Mouse (Mus musculus) forebrain, embryonic 13.5 days (tissue): Measurements from ENCODE around the gene Entpd2. TPM values are rescaled to one million over a fixed set of nuclear protein-coding genes. Genes with fewer than 3 reads are reported as not detected.

ENCODE experiments used
- ATAC-seq: fragments of 200-750 bp; cut with Nextera tagmentation; 2 replicates; pipeline ENCODE4 v1.8.0; 2017
- H3K27ac ChIP-seq: fragments of 300-500 bp; sonication (generic); 2 replicates; pipeline ENCODE4 v1.5.1; 2015; ENCODE audit warnings: inconsistent platforms, mild to moderate bottlenecking, moderate library complexity
- H3K27me3 ChIP-seq: fragments of 300-500 bp; sonication (generic); 2 replicates; pipeline ENCODE4 v1.6.1; 2015; ENCODE audit warnings: mild to moderate bottlenecking, inconsistent platforms
- H3K36me3 ChIP-seq: fragments of 300-500 bp; sonication (generic); 2 replicates; pipeline ENCODE4 v1.6.1; 2015; ENCODE audit warnings: mild to moderate bottlenecking, inconsistent platforms; ENCODE audit not compliant: poor library complexity, severe bottlenecking
- H3K4me1 ChIP-seq: fragments of 300-500 bp; sonication (generic); 2 replicates; pipeline ENCODE4 v1.6.1; 2015; ENCODE audit warnings: inconsistent platforms
- H3K4me2 ChIP-seq: fragments of 300-500 bp; sonication (generic); 2 replicates; pipeline ENCODE4 v1.6.1; 2015; ENCODE audit warnings: inconsistent platforms, mild to moderate bottlenecking, moderate library complexity
- H3K4me3 ChIP-seq: fragments of 300-500 bp; sonication (generic); 2 replicates; pipeline ENCODE4 v1.5.1; 2015; ENCODE audit warnings: mild to moderate bottlenecking, inconsistent platforms
- H3K9ac ChIP-seq: fragments of 300-500 bp; sonication (generic); 2 replicates; pipeline ENCODE4 v1.6.1; 2015; ENCODE audit warnings: mild to moderate bottlenecking, inconsistent platforms
- H3K9me3 ChIP-seq: fragments of 300-500 bp; sonication (generic); replicated peaks from 2 replicates; pipeline ENCODE4 v1.6.1; 2016; ENCODE audit warnings: inconsistent platforms
- WGBS: fragments of 180-500 bp; shearing (Covaris S2); methylation state at CpG from one replicate; pipeline ENCODE4 v1.1.7; 2015; 5-methylcytosine and 5-hydroxymethylcytosine counted together
- polyA plus RNA-seq: library from polyadenylated mRNA; unstranded; fragments of >200 nt; fragmentation: Nextera tagmentation; extraction: Ambion mirVana; gene quantifications from 2 replicates; pipeline ENCODE4 v1.2.1, GENCODE M21; 2015

Gene Entpd2
- polyA plus RNA-seq, 1 experiment from 2014 or later: 0.68 TPM

- no peaks in the 10 kb centered on the region for H3K9me3 ChIP-seq
- peak within 1 kb of the TSS; percentile 98 for H3K4me2 ChIP-seq
- peak within 1 kb of the TSS; percentile 71 for H3K9ac ChIP-seq
- H3K4me1 ChIP-seq: peaks cover 10% of the 10 kb centered on the region; the same call in 1 of the 2 replicates
- H3K4me3 ChIP-seq: peak within 1 kb of the TSS; percentile 53
- H3K27me3 ChIP-seq: peaks cover 54% of the 10 kb centered on the region
- no peaks in the 10 kb centered on the region for H3K36me3 ChIP-seq
- H3K27ac ChIP-seq: no peak within 1 kb of the TSS
- ATAC-seq: peak; percentile 83
- WGBS: under 1% methylated on average over 54 of the region's 54 CpGs
Observed at GRCm38 (mm10) chr2:25365091-25365761, 30.4 kb upstream of the Entpd2 start, which contains the start of gene Uap1l1. TSS of gene Uap1l1 (minus strand) at chr2:25365682.

GRCm38 (mm10) chr2:25369996-25370395, 25.7 kb upstream of the Entpd2 start:
- peaks cover 3% of the 10 kb centered on the region; the same call in 1 of the 2 replicates for H3K36me3 ChIP-seq
- 86% methylated on average over 3 of the region's 3 CpGs for WGBS
- peaks cover 40% of the 10 kb centered on the region for H3K4me1 ChIP-seq
- H3K4me3 ChIP-seq: no peak overlapping the region
- no peak for ATAC-seq
- H3K4me2 ChIP-seq: no peak overlapping the region; the same call in 1 of the 2 replicates
- H3K9ac ChIP-seq: no peak overlapping the region
- no peak overlapping the region for H3K27ac ChIP-seq
- H3K27me3 ChIP-seq: peaks cover 31% of the 10 kb centered on the region
- H3K9me3 ChIP-seq: no peaks in the 10 kb centered on the region

- peak within 1 kb of the TSS; percentile 82 for H3K9ac ChIP-seq
- WGBS: under 1% methylated on average over 65 of the region's 65 CpGs
Observed at GRCm38 (mm10) chr2:25371764-25372643, 23.7 kb upstream of the Entpd2 start, which contains the start of gene Sapcd2. TSS of gene Sapcd2 (plus strand) at chr2:25372321.

GRCm38 (mm10) chr2:25372644-25373391, 22.9 kb upstream of the Entpd2 start:
- Histone ChIP-seq H3K4me1 (peaks cover 33% of the 10 kb centered on the region), H3K27ac (no peak overlapping the region; the same call in 1 of the 2 replicates), H3K27me3 (peaks cover 10% of the 10 kb centered on the region; the same call in 1 of the 2 replicates), H3K9ac (peak overlapping the region; percentile 82), H3K4me3 (peak overlapping the region; percentile 73), H3K4me2 (peak overlapping the region; percentile 96), H3K9me3 (no peaks in the 10 kb centered on the region), H3K36me3 (peaks cover 30% of the 10 kb centered on the region)
- ATAC-seq: peak; percentile 19
- 1% methylated on average over 42 of the region's 42 CpGs for WGBS

More at GRCm38 (mm10) chr2:25371764-25372643, 23.7 kb upstream of the Entpd2 start, which contains the start of gene Sapcd2:
- H3K4me2 ChIP-seq: peak within 1 kb of the TSS; percentile 96
- H3K36me3 ChIP-seq: peaks cover 22% of the 10 kb centered on the region
- peak within 1 kb of the TSS; percentile 73 for H3K4me3 ChIP-seq
- peak within 1 kb of the TSS; percentile 82 for H3K27ac ChIP-seq
- H3K4me1 ChIP-seq: peaks cover 33% of the 10 kb centered on the region
- ATAC-seq: peak; percentile 97
- no peaks in the 10 kb centered on the region for H3K9me3 ChIP-seq
- peaks cover 14% of the 10 kb centered on the region; the same call in 1 of the 2 replicates for H3K27me3 ChIP-seq

- H3K9me3 ChIP-seq: no peaks in the 10 kb centered on the region
- WGBS: 15% methylated on average over 2 of the region's 2 CpGs
- H3K36me3 ChIP-seq: peaks cover 37% of the 10 kb centered on the region
- no peak overlapping the region for H3K27ac ChIP-seq
- H3K9ac ChIP-seq: peak overlapping the region; percentile 82
- H3K27me3 ChIP-seq: peaks cover 7% of the 10 kb centered on the region; the same call in 1 of the 2 replicates
- peak overlapping the region; percentile 73 for H3K4me3 ChIP-seq
- H3K4me2 ChIP-seq: peak overlapping the region; percentile 96
- H3K4me1 ChIP-seq: peaks cover 33% of the 10 kb centered on the region
- ATAC-seq: no peak
Observed at GRCm38 (mm10) chr2:25373431-25373830, 22.2 kb upstream of the Entpd2 start.

- Histone ChIP-seq H3K4me1 (peaks cover 28% of the 10 kb centered on the region), H3K9ac (no peak overlapping the region), H3K36me3 (peaks cover 43% of the 10 kb centered on the region), H3K9me3 (no peaks in the 10 kb centered on the region), H3K27ac (no peak overlapping the region), H3K4me3 (no peak overlapping the region), H3K4me2 (no peak overlapping the region), H3K27me3 (0 out of 2 replicates have a peak, but pooled peaks cover 2% of the 10 kb centered on the region)
- ATAC-seq: no peak
- 84% methylated on average over 4 of the region's 4 CpGs for WGBS
Observed at GRCm38 (mm10) chr2:25376589-25376988, 19.1 kb upstream of the Entpd2 start.

GRCm38 (mm10) chr2:25384492-25384891, 11.2 kb upstream of the Entpd2 start:
- Histone ChIP-seq H3K9ac (no peak overlapping the region), H3K4me1 (no peaks in the 10 kb centered on the region), H3K27ac (no peak overlapping the region), H3K9me3 (no peaks in the 10 kb centered on the region), H3K4me3 (no peak overlapping the region), H3K4me2 (no peak overlapping the region), H3K27me3 (peaks cover 23% of the 10 kb centered on the region; the same call in 1 of the 2 replicates), H3K36me3 (no peaks in the 10 kb centered on the region)
- no peak for ATAC-seq
- WGBS: 82% methylated on average over 5 of the region's 5 CpGs

- H3K9me3 ChIP-seq: no peaks in the 10 kb centered on the region; the same call in 1 of the 2 replicates
- 78% methylated on average over 5 of the region's 5 CpGs for WGBS
- H3K27ac ChIP-seq: no peak overlapping the region
- H3K9ac ChIP-seq: no peak overlapping the region
- peaks cover 23% of the 10 kb centered on the region for H3K4me1 ChIP-seq
- H3K27me3 ChIP-seq: peaks cover 34% of the 10 kb centered on the region
- no peak overlapping the region for H3K4me3 ChIP-seq
- no peak overlapping the region for H3K4me2 ChIP-seq
- H3K36me3 ChIP-seq: no peaks in the 10 kb centered on the region
- no peak for ATAC-seq
Observed at GRCm38 (mm10) chr2:25391266-25391665, 4.4 kb upstream of the Entpd2 start.

- Histone ChIP-seq H3K4me1 (peaks cover 23% of the 10 kb centered on the region), H3K9ac (no peak overlapping the region), H3K4me2 (no peak overlapping the region), H3K27me3 (peaks cover 60% of the 10 kb centered on the region), H3K36me3 (no peaks in the 10 kb centered on the region), H3K4me3 (no peak overlapping the region), H3K9me3 (no peaks in the 10 kb centered on the region; the same call in 1 of the 2 replicates), H3K27ac (no peak overlapping the region)
- 10% methylated on average over 3 of the region's 3 CpGs for WGBS
- peak; percentile 58 for ATAC-seq
Observed at GRCm38 (mm10) chr2:25394281-25395221, 1.1 kb upstream of the Entpd2 start.

- Histone ChIP-seq H3K4me1 (peaks cover 30% of the 10 kb centered on the region), H3K36me3 (no peaks in the 10 kb centered on the region), H3K4me2 (peak overlapping the region; percentile 61; the same call in 1 of the 2 replicates), H3K9me3 (no peaks in the 10 kb centered on the region; the same call in 1 of the 2 replicates), H3K27me3 (peaks cover 79% of the 10 kb centered on the region), H3K9ac (no peak overlapping the region), H3K27ac (no peak overlapping the region), H3K4me3 (no peak overlapping the region)
- no peak for ATAC-seq
- 22% methylated on average over 3 of the region's 3 CpGs for WGBS
Observed at GRCm38 (mm10) chr2:25396597-25396983, 916 bp downstream of the Entpd2 start.
